Mouse (Mus musculus): ENCODE measurements around the gene Pxk.
"Not testable (repeated sequence)": the region's sequence is repeated elsewhere in the genome, so short reads cannot be mapped to it uniquely, and the experiment has no call there.

Pxk gene

GRCm38 (mm10) chr14:8101886-8102285 lies 3.9 kb downstream of the Pxk start:
- no peak for DNase-seq (ENCODE audit: low read depth in 1 of 2, low spot score in 2 of 2)

- DNase-seq (ENCODE audit: low read depth in 1 of 2, low spot score in 2 of 2) = no peak
These were observed 4.7 kb downstream of the Pxk start for GRCm38 (mm10) chr14:8102676-8103075.

GRCm38 (mm10) chr14:8108047-8108446 lies 10.0 kb downstream of the Pxk start:
- DNase-seq (ENCODE audit: low read depth in 1 of 2, low spot score in 2 of 2) = no peak

DNA sequence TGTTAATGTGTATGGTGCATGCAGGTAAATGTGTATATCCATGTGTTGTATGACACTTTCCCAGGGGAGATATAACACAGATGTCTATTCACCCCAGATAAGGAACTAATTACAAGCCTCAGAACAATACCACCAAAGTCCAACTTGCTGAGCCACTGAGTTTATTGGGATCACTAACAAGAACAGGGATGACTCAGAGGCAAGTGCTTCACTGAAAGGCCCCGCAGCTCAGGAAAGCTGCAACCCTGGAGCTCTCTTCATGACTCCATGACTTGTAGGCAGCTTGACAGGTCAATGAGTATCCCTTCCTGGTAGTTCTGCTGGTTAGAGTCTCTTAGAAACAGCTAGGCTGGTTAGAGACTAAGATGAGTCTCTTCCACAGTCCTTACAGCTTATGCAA lies 11.0 kb downstream of the Pxk start:
- DNase-seq (ENCODE audit: low read depth in 1 of 2, low spot score in 2 of 2) = no peak

DNA sequence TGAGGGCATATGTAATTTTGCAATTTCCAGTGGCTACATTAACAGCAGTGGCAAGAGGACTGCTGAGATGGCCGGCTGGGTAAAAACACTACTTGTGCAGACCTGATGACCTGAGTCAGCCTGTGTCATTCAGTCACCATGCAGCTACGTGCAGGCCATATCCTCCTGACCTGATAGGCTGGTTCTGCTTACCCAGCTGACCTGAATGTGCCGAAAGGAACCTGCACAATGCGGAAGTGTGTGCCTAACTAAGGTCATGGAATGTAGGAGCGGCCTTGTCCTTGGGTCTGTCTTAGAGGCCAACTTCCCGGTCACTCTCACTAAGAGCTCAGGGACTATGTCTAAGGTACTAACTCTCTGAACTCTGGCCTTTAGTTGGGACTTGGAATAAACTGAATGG lies 13.5 kb downstream of the Pxk start:
- no peak for DNase-seq (ENCODE audit: low read depth in 1 of 2, low spot score in 2 of 2)

GRCm38 (mm10) chr14:8112036-8112435 lies 14.0 kb downstream of the Pxk start:
- DNase-seq (ENCODE audit: low read depth in 1 of 2, low spot score in 2 of 2) = no peak

GRCm38 (mm10) chr14:8113616-8114015 lies 15.6 kb downstream of the Pxk start:
- no peak for DNase-seq (ENCODE audit: low read depth in 1 of 2, low spot score in 2 of 2)

GRCm38 (mm10) chr14:8114306-8114705 lies 16.3 kb downstream of the Pxk start:
- DNase-seq (ENCODE audit: low read depth in 1 of 2, low spot score in 2 of 2) = no peak

GRCm38 (mm10) chr14:8114756-8115155 lies 16.7 kb downstream of the Pxk start:
- no peak for DNase-seq (ENCODE audit: low read depth in 1 of 2, low spot score in 2 of 2)

- DNase-seq (ENCODE audit: low read depth in 1 of 2, low spot score in 2 of 2) = no peak
These were observed 17.8 kb downstream of the Pxk start for GRCm38 (mm10) chr14:8115772-8116171.

DNA sequence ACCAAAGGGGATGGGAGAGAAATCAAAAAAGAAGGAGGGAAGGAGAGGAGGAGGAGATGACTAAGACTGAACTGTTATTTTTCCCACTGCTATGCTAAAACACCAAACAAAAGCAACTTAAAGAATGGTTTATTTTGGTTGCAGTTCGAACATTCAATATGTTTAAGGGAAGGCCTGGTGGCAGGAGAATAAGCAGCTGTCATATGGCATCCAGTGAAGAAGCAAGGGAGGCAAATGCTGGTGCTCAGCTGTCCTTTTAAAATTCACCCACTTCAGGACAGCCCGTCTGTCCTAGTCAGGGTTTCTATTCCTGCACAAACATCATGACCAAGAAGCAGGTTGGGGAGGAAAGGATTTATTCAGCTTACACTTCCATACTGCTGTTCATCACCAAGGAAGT lies 19.4 kb downstream of the Pxk start:
- DNase-seq (ENCODE audit: low read depth in 1 of 2, low spot score in 2 of 2) = no peak

DNA sequence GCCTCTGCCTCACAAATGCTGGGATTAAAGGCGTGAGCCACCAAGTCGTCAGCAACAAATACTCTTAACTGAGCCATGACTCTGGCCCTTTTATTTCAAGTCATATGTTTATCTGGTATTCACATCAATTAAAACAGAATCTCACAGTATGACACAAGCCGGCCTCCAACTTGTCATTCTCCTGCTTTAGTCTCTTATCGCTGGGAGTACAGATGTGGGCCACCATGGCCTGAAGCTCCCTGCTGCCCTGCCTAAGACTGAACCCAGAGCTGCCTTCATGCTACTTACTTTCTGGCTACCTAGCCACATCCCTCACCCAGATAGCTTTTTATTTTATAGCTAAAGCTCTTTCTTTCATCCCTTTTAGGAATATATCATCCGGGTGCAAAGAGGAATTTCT lies 21.4 kb downstream of the Pxk start:
- no peak for DNase-seq (ENCODE audit: low read depth in 1 of 2, low spot score in 2 of 2)

GRCm38 (mm10) chr14:8119904-8120303 lies 21.9 kb downstream of the Pxk start:
- DNase-seq (ENCODE audit: low read depth in 1 of 2, low spot score in 2 of 2) = no peak

DNA sequence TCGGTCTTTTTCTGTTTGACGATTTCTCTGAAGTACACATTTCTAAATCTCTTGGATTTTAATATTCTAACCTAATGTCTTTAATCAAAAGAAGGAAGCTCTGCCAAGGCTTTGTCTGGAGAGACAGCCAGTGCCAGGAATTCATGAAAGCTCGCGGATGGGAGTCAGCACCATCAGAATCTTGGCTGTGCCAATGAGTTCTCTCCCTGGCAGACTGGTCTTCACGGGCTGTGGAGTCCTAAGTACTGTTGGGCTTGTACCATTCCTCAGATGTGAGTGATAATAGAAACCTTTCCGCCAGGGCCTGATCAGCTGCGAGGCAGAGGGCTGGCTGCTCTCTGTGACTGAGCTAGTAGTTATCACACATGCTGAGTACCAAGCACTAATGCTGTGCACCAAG lies 25.1 kb downstream of the Pxk start:
- no peak for DNase-seq (ENCODE audit: low read depth in 1 of 2, low spot score in 2 of 2)

- not testable (repeated sequence) for DNase-seq (ENCODE audit: low read depth in 1 of 2, low spot score in 2 of 2)
These were observed 25.6 kb downstream of the Pxk start for GRCm38 (mm10) chr14:8123611-8124010.

DNA sequence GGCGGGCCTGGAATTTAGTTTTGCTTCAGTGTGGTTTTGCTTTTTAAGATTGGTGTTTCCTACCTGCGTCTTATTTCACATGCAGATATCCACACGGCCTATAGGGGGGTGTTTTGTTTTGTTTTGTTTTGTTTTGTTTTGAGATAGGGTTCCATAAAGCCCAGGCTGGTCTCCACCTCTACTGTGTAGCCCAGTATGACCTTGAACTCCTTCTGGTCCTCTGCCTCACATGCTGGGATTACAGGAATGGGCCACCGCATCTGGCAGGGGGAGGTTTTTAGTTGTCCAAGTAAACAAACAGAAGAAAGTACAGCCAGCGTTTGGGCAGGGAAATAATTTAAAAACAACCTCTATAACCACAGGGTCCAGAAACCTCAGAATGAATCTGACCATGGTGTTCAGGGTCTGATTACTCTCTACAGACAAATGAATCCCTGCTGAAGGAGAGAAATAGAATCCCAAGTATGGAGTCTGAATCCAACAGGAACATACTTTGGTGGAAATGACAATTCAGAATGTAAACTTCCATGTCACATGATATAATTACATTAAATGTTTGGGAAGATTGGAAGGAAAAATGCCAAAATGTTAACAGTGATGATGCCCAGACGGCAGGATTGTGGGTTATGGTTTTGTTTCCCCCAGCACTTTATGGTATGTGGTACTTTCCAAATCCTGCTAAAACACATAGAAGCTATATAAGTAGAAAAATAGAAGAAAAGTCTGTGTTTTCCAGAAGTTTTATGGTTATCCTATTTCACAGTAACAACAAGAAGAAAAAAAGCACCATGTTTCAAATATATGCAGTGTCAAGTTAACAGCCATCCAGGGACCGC lies 26.3 kb downstream of the Pxk start:
- no peak for DNase-seq (ENCODE audit: low read depth in 1 of 2, low spot score in 2 of 2)

GRCm38 (mm10) chr14:8127971-8128370 lies 30.0 kb downstream of the Pxk start:
- DNase-seq (ENCODE audit: low read depth in 1 of 2, low spot score in 2 of 2) = no peak

DNA sequence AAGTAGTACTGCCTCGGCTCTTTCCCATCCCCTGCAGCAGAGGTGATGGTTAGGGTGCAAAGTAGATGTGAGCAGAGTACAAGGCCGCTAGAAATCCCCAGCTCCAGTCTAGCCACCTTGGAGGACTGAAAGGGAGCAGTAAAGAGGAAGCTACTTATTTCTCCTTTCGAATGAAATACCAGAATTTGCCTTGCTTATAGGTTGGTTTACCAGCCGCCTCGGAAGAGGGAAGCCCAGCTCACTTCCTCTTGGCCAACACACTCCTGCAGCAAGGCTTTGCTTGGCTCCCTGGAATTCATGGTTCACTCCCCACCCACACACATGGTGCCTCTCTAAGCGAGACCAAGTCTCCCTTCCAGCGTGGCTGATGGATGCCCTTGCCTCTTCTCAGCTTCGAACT lies 34.8 kb downstream of the Pxk start:
- DNase-seq (ENCODE audit: low read depth in 1 of 2, low spot score in 2 of 2) = peak; percentile 11 to 34

- no peak for DNase-seq (ENCODE audit: low read depth in 1 of 2, low spot score in 2 of 2)
These were observed 36.2 kb downstream of the Pxk start for GRCm38 (mm10) chr14:8134234-8134633.

DNA sequence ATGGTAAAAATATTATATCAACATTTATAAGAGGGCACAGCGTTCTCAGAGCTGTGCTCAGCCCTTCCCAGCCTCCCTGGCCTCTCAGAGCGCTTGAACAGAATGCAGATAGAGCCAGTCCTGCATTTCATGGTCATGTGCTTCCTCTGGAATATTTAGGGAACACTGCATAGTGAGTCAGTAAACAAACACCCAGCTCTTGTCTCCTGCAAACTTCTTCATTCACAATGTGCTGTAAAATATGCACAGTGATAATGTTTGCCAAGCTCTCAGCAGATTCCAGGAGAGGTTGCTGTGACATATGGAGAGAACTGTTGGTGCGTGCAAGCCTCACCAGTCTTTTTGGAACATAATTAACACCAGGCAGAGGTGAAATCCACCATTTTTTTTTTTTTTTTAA lies 37.1 kb downstream of the Pxk start:
- no peak for DNase-seq (ENCODE audit: low read depth in 1 of 2, low spot score in 2 of 2)

DNA sequence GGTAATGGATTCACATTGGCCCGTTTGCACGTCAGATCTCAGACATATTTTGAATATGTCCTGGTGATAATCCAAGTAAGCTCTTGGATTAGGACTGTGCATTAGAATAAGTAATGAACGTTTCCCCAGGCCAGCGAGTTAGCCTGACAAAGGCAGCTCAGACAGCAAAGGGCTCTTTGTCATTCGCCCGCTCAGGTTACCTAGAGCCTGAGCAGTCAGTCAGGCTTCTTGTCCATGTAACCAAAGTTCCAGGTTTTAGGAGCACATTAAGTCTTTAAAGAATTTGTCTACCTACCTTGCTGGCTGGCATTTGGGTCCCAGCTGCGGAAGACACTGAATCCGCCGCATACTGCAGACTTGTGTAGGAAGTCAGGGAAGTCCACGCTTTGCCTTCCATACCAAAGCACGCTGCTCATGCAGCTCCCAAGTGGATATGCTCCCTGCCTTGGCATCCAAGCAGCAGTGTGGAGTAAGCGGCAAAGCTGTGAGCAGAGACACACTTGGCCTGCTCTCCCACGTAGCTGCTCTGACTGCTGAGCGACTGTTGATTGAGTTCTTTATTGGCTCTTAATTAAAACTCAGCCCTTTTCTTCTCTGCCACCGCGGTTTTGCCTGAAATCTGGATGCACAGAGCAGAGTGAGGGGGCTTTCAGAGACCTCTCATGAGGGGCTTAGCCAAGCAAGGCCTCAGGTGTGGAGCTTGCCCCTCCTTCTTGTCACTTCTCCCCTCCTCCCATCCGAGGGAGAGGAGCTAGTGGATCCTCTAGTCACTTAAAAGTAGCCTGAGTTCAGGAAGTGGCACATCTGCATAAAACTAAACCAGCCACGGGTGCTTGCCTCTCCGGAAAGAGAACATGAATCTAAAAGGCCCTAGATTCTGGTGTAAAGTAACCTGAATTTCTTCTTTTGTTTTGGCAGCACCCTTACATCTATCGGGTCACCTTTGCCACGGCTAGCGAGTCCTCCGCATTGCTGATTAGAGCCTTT lies 42.0 kb downstream of the Pxk start:
- no peak for DNase-seq (ENCODE audit: low read depth in 1 of 2, low spot score in 2 of 2)

DNA sequence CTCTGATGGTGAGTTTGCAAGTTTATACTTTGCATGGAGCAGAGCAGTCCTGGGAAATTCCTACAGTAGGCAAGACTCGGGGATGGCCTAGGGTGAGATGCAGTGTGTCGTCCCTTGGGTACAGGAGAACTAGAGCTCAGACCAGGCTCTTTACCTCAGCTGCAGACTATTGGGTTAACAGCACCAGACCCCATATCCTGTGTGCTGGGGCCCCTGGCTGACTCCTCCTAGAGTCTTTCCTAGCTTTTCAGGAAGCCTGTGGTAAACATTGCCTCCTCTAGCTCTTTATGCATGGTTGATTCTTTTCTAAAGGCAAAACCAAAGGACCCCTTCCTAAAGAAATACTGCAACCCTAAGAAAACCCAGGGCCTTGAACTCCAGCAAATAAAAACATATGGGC lies 43.1 kb downstream of the Pxk start:
- no peak for DNase-seq (ENCODE audit: low read depth in 1 of 2, low spot score in 2 of 2)
